Mouse (Mus musculus) neural tube, embryonic 12.5 days (tissue): ENCODE measurements around the gene Nr5a1. TPM values are rescaled to one million over a fixed set of nuclear protein-coding genes. Genes with fewer than 3 reads are reported as not detected.
A peak's percentile ranks its signal among the peaks of the same experiment; 100 is the strongest.

ENCODE experiments used
- ATAC-seq: fragments of 200-750 bp; cut with Nextera tagmentation; 2 replicates; pipeline ENCODE4 v1.8.0; 2017; ENCODE audit warnings: low read depth, mild to moderate bottlenecking, moderate TSS enrichment, moderate library complexity; ENCODE audit not compliant: low FRiP score
- H3K27ac ChIP-seq: fragments of 300-500 bp; sonication (generic); 2 replicates; pipeline ENCODE4 v1.5.1; 2016
- H3K27me3 ChIP-seq: fragments of 300-500 bp; sonication (generic); replicated peaks from 2 replicates; pipeline ENCODE4 v1.6.1; 2016; ENCODE audit warnings: mild to moderate bottlenecking
- H3K36me3 ChIP-seq: fragments of 300-500 bp; sonication (generic); 2 replicates; pipeline ENCODE4 v1.6.1; 2016; ENCODE audit warnings: mild to moderate bottlenecking
- H3K4me1 ChIP-seq: fragments of 300-500 bp; sonication (generic); 2 replicates; pipeline ENCODE4 v1.6.1; 2016
- H3K4me2 ChIP-seq: fragments of 300-500 bp; sonication (generic); replicated peaks from 2 replicates; pipeline ENCODE4 v1.6.1; 2016; ENCODE audit warnings: mild to moderate bottlenecking
- H3K4me3 ChIP-seq: fragments of 300-500 bp; sonication (generic); 2 replicates; pipeline ENCODE4 v1.5.1; 2016
- H3K9ac ChIP-seq: fragments of 300-500 bp; sonication (generic); 2 replicates; pipeline ENCODE4 v1.6.1; 2016; ENCODE audit warnings: mild to moderate bottlenecking
- H3K9me3 ChIP-seq: fragments of 300-500 bp; sonication (generic); 2 replicates; pipeline ENCODE4 v1.6.1; 2016; ENCODE audit warnings: mild to moderate bottlenecking
- WGBS: fragments of 180-500 bp; shearing (Covaris S2); methylation state at CpG from one replicate; pipeline ENCODE4 v1.1.7; 2016; 5-methylcytosine and 5-hydroxymethylcytosine counted together
- polyA plus RNA-seq: library from polyadenylated mRNA; unstranded; fragments of >200 nt; fragmentation: Nextera tagmentation; extraction: Ambion mirVana; gene quantifications from 2 replicates; pipeline ENCODE4 v1.2.1, GENCODE M21; 2016

Gene Nr5a1
- polyA plus RNA-seq, 1 experiment from 2014 or later: 0.11 TPM

DNA sequence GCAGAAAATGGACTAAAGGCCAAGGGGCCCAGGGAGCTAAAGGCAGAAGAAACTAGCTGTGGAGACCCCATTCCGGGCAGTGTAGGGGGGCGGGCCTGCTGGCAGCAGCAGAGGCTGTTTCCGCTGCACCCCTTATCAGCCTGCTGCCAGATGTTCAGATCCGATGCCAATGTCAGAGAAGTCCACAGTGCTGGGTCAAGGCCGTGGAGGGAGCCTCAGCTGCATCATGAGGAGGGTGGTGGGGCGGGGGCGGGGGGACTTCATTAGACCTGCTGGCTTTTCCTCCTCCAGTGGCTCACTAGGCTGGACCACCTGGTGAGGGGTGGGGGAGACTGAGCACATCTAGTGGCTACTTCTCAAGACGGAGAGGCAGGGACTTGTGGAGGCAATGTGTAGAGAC lies 4.3 kb upstream of the Nr5a1 start:
- peaks cover 3% of the 10 kb centered on the region; the same call in 1 of the 2 replicates for H3K4me1 ChIP-seq
- no peak overlapping the region for H3K27ac ChIP-seq
- H3K4me2 ChIP-seq: no peak overlapping the region
- H3K9ac ChIP-seq: no peak overlapping the region
- peaks cover 7% of the 10 kb centered on the region for H3K27me3 ChIP-seq
- no peaks in the 10 kb centered on the region for H3K36me3 ChIP-seq
- H3K4me3 ChIP-seq: no peak overlapping the region
- H3K9me3 ChIP-seq: no peaks in the 10 kb centered on the region
- WGBS: 73% methylated on average over 8 of the region's 8 CpGs
- no peak for ATAC-seq

DNA sequence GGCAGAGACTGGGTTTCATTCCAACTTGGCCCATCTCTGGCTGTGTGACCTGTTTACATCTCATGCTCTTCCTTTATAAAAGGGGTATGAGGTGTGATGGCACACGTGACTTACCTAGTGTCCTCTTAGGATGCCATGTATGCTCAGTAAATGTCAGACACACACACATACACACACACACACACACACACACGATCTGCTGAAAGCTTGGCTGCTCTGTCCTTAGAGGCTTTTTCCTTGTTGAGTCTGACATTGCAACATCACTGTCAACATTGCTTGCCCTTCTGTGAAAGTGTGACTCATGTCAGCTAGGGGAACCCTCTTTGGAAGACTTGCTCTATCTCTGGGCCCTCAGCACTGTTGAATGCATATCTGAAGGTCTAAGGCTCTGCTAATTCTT lies 3.1 kb upstream of the Nr5a1 start:
- ATAC-seq: no peak
- Histone ChIP-seq H3K36me3 (no peaks in the 10 kb centered on the region), H3K9me3 (no peaks in the 10 kb centered on the region), H3K4me3 (no peak overlapping the region), H3K4me1 (peaks cover 3% of the 10 kb centered on the region; the same call in 1 of the 2 replicates), H3K4me2 (no peak overlapping the region), H3K27me3 (peaks cover 19% of the 10 kb centered on the region), H3K9ac (no peak overlapping the region), H3K27ac (no peak overlapping the region)
- WGBS: 86% methylated on average over 2 of the region's 2 CpGs

DNA sequence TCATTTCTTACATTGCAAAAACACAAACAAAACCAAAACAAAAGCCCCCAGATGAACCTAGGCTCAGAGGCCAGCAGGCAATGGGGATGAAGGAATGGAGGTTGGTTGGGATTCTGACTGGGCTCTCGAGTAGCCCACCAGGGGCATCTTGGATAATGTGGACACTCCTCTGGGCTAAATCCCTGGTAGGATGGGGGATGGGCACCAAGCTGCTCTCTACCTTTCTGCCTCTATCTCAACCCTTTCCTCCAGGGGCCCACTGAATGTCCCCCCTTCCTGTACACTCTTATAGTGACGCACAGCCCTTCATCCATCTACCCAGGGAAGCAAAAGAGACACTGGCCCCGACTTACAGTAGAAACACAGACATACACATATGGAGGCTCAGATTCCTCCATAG lies 746 bp downstream of the Nr5a1 start:
- no peak overlapping the region for H3K4me3 ChIP-seq
- no peaks in the 10 kb centered on the region for H3K36me3 ChIP-seq
- H3K4me2 ChIP-seq: no peak overlapping the region
- WGBS: 71% methylated on average over 3 of the region's 3 CpGs
- ATAC-seq: no peak
- H3K9ac ChIP-seq: no peak overlapping the region
- peaks cover 26% of the 10 kb centered on the region for H3K4me1 ChIP-seq
- H3K9me3 ChIP-seq: no peaks in the 10 kb centered on the region
- H3K27ac ChIP-seq: no peak overlapping the region
- H3K27me3 ChIP-seq: peaks cover 58% of the 10 kb centered on the region

DNA sequence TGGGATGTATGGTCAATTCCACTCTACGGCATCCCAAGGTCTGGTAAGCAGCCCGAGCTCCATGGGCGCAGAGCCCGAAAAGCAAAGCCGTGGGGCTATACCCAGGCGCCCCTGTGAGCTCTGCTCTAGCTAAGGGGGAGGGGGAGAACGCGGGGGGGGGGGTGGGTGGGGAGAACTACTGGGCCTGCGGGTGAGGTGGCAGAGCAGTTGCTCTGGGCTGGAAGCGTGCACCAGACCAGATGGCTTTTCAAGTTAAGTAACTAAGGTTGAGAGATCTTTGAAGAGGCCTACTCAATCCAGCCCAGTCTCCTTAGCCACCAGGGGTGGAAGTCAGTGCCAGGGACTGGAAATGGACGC lies 1.6 kb downstream of the Nr5a1 start:
- Histone ChIP-seq H3K36me3 (no peaks in the 10 kb centered on the region), H3K27me3 (peaks cover 66% of the 10 kb centered on the region), H3K9ac (no peak overlapping the region), H3K4me1 (peaks cover 26% of the 10 kb centered on the region), H3K4me2 (no peak overlapping the region), H3K27ac (no peak overlapping the region), H3K9me3 (no peaks in the 10 kb centered on the region), H3K4me3 (no peak overlapping the region)
- no peak for ATAC-seq
- WGBS: 30% methylated on average over 10 of the region's 11 CpGs

DNA sequence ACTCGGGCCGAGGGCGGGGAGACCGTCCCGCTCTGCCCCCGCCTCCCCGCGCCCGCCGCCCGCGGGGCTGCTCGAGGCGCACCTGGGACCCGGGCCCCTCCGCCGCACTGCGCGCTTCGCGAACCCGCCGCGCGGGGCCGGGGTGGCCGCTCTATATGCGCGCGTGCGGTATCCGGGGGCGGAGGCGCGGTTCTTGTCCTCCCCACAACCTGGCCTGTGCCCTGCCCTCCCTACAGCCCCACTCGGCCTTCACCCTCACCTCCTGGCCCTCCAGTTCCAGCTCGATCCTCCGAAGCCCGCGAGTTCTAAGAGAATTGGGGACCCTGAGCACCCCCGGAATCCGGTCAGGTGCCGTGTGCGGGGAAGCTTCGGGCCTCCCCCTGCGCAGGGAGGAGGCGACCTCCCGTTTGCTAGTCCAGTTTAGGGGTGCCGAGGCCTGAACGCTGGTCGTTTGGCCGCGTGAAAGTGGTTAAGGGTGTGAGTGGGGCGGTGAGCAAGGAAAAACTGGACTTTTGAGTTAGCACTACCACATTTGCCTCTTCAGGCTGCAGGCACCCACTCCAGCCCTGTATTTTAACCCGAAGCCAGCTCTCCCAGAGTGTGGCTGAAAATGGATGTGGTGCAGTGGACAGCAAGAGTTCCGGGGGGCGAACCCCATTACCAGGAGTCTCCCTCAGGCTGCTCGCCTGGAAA lies 2.1 kb downstream of the Nr5a1 start:
- H3K27ac ChIP-seq: no peak overlapping the region
- no peak overlapping the region for H3K9ac ChIP-seq
- no peaks in the 10 kb centered on the region for H3K36me3 ChIP-seq
- peaks cover 71% of the 10 kb centered on the region for H3K27me3 ChIP-seq
- no peaks in the 10 kb centered on the region for H3K9me3 ChIP-seq
- H3K4me3 ChIP-seq: peak overlapping the region; percentile 27
- H3K4me2 ChIP-seq: peak overlapping the region; percentile 56
- 3% methylated on average over 58 of the region's 58 CpGs for WGBS
- ATAC-seq: peak; percentile 24; the same call in 1 of the 2 replicates
- peaks cover 26% of the 10 kb centered on the region for H3K4me1 ChIP-seq

DNA sequence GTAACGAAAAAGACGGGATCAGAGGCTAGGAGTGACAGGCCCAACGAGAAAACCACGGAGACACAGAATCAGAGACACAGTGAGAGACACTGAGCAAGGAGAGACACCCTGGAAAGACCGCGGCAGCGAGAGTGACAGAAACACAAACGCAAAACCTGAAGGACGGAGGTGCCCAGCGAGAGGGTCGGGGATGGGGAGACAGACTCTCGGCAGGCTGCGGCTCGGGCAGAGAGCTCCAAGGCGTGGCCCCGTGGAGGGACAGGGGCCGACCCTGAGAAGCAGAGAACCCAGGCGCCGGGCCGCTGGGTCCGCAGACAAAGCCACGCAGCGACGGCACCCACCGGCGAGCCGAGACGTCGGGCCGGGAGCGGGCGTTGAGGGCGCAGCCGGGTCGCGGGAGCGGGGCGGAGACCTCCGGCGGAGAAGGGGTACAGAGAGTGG lies 2.9 kb downstream of the Nr5a1 start:
- no peak overlapping the region for H3K27ac ChIP-seq
- 2% methylated on average over 40 of the region's 40 CpGs for WGBS
- ATAC-seq: no peak; the same call in 1 of the 2 replicates
- peak overlapping the region; percentile 56 for H3K4me2 ChIP-seq
- H3K9ac ChIP-seq: no peak overlapping the region
- no peaks in the 10 kb centered on the region for H3K36me3 ChIP-seq
- peaks cover 79% of the 10 kb centered on the region for H3K27me3 ChIP-seq
- H3K9me3 ChIP-seq: no peaks in the 10 kb centered on the region
- H3K4me3 ChIP-seq: peak overlapping the region; percentile 27
- H3K4me1 ChIP-seq: peaks cover 26% of the 10 kb centered on the region

DNA sequence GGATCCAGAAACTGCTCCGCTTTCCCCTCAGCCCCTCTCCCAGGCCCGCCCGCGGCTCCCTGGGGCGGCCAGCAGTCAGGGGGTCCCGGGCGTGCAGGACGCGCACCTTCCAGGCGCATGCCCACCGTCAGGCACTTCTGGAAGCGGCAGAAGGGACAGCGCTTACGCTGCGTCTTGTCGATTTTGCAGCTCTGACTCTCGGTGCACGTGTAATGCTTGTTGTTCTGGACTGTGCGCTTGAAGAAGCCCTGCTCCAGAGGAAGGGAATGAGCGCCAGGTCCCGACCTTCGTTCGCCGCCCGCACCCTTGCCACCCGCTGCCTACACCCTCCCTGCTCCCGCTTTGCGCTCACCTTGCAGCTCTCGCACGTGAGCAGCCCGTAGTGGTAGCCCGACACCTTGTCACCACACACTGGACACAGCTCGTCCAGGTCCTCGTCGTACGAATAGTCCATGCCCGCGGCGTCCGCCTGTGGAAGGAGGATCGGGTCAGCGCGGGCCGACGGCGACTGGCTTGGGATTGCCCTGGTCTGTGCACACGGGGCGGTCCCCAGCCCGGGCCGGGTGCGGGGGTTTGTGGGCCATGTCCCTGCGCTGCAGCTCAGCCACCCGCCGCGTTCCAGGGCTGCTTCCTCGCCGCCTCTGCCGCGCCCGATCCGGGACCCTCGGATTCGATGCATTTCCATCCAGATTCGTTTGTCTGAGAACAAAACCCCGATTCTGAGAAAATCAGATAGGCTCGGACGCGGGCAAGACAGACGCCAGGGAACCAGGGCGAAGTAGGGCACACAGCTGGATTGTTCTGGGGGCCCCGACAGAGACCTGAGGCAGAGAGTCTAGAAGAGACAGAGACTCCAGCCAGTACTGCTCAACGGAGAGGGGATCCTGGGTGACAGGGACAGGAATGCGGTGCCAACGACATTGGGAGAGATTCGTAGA lies 3.8 kb downstream of the Nr5a1 start:
- Histone ChIP-seq H3K36me3 (no peaks in the 10 kb centered on the region), H3K9ac (0 out of 2 replicates have a peak overlapping the region, but pooled peaks have one; percentile 33), H3K27ac (no peak overlapping the region), H3K4me2 (peak overlapping the region; percentile 55), H3K4me3 (peak overlapping the region; percentile 29), H3K27me3 (peaks cover 88% of the 10 kb centered on the region), H3K4me1 (peaks cover 26% of the 10 kb centered on the region), H3K9me3 (no peaks in the 10 kb centered on the region)
- under 1% methylated on average over 75 of the region's 75 CpGs for WGBS
- ATAC-seq: 0 out of 2 replicates have a peak, but pooled peaks have one; percentile 26

DNA sequence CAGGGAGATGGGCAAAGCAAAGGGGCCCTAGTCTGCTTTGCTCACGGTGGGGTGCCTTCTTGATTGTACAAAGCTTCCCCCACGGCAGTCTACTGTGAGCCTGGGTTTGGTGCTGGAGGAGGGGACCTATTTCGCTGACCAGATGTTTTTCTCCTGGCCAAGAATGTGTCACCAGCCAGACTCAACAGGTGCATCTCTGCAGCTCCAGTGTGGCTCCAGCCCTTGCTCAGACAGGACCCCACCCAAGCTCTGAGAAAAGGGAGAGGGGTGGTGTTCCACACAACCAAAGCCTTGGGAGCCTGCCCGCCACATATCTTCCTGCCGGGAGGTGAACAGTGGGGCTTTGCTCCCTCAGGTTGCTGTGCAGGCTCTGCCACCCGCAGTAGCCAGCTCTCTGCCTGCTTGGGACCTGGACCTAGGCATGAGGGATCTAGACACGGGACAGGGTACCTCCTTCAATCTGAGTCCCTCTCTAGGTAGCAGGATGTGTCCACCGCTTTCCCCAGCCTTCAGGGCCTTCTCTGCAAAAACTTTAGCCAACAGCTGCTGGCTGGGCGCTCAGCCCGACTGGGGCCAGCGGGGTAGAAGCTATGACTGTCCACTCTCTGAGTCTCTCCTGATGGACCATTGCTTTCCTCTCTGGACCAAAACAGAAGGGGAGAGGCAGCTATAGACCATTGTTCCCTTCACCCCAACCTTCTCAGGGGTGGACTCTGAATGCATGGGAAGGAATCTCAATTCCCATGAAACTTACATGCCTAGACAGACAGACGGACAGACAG lies 5.2 kb downstream of the Nr5a1 start:
- H3K9ac ChIP-seq: no peak overlapping the region
- peaks cover 26% of the 10 kb centered on the region for H3K4me1 ChIP-seq
- no peaks in the 10 kb centered on the region for H3K9me3 ChIP-seq
- WGBS: 28% methylated on average over 12 of the region's 12 CpGs
- no peaks in the 10 kb centered on the region for H3K36me3 ChIP-seq
- no peak overlapping the region for H3K4me3 ChIP-seq
- H3K27ac ChIP-seq: no peak overlapping the region
- no peak for ATAC-seq
- no peak overlapping the region for H3K4me2 ChIP-seq
- H3K27me3 ChIP-seq: peaks cover 86% of the 10 kb centered on the region

DNA sequence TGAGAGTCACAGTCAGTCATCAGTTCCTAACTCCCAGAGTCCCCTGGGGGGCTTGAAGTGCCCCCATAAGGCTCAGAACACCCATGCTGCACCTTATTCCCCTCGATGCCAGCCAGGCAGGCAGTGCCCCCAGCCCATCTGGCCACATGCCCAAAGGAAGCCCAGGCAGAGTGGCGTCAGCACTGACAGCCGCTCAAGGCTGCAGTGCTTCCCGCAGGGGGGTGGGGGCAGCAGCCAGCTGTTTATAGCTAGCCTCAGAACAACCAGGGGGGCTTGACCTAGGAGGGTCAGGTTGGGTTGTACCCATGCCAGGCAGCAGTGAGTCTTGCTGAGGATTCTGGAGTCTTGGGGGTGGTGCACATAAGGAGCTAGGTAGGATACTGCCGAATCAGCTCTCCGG lies 7.7 kb downstream of the Nr5a1 start:
- H3K9ac ChIP-seq: no peak overlapping the region
- 50% methylated on average over 6 of the region's 6 CpGs for WGBS

DNA sequence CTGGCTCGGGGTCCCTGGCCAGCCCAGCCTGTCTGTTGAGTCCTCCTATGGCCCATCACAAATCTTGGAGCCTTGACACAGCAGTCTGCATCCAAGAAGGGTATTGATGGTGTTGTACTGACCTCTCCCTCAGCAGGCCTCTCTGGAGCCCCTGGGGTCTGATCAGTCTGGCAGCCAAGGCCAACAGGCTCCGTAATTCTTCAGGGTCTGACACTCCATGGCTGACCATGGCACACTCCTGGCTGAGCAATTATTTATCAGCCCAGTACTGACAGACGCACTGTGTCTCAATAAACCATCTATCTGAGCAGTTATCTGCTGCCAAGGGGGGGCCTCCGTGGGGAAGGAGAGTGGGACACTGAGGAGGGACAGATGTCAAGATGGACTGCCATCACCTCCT lies 9.3 kb downstream of the Nr5a1 start:
- Histone ChIP-seq H3K27me3 (peaks cover 60% of the 10 kb centered on the region), H3K36me3 (no peaks in the 10 kb centered on the region), H3K4me1 (0 out of 2 replicates have a peak, but pooled peaks cover 6% of the 10 kb centered on the region), H3K4me3 (no peak overlapping the region), H3K27ac (no peak overlapping the region), H3K9ac (no peak overlapping the region), H3K4me2 (no peak overlapping the region), H3K9me3 (no peaks in the 10 kb centered on the region)
- no peak for ATAC-seq
- WGBS: 67% methylated on average over 4 of the region's 4 CpGs

More for the DNA sequence above, 7.7 kb downstream of the Nr5a1 start:
- no peak overlapping the region for H3K4me2 ChIP-seq
- H3K27me3 ChIP-seq: peaks cover 70% of the 10 kb centered on the region
- no peaks in the 10 kb centered on the region for H3K9me3 ChIP-seq
- no peak for ATAC-seq
- H3K4me3 ChIP-seq: no peak overlapping the region
- H3K27ac ChIP-seq: no peak overlapping the region
- peaks cover 20% of the 10 kb centered on the region for H3K4me1 ChIP-seq
- H3K36me3 ChIP-seq: no peaks in the 10 kb centered on the region

DNA sequence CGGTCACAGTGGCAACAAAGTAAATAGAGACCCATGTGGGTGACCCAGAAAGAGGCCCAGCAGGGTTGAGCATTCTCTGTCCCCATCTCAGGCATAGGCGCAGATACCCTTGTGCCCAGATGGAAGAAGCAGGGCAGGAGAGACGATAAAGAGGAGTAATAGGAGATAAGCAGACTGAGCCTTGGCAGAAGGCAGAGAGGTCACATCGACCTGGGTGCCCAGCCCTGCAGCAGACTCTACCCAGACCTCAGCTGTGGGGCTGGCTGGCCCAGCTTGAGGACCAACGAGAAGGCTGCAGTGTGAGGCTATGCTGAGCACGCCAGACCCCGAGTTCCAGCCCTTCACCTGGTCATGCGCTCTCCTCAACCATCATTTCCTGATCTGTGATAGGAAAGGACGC lies 10.0 kb downstream of the Nr5a1 start:
- ATAC-seq: no peak
- WGBS: 83% methylated on average over 9 of the region's 9 CpGs

DNA sequence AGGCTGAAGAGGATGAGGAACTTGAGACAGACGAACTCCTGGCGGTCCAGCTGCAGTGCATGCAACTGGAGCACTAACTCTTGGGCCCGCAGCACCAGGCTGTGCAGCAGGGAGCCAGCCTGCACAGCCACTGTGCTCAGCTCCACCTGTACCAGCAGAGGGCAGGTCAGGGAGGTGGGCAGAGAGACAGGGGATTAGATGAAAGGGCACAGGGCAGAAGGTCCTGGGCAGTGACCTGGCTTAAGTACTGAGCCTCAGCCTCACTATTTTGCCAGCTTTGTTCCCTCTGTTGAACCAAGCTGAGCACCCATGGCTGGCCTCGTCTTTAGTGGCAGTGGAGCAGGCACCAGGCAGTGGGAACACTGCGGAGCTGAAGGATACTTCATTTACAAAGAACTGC lies 14.2 kb downstream of the Nr5a1 start:
- peaks cover 17% of the 10 kb centered on the region for H3K4me1 ChIP-seq
- WGBS: 69% methylated on average over 5 of the region's 5 CpGs
- no peak overlapping the region for H3K4me3 ChIP-seq
- H3K9ac ChIP-seq: no peak overlapping the region
- H3K36me3 ChIP-seq: no peaks in the 10 kb centered on the region
- H3K27me3 ChIP-seq: peaks cover 20% of the 10 kb centered on the region
- no peak for ATAC-seq
- no peaks in the 10 kb centered on the region for H3K9me3 ChIP-seq
- H3K27ac ChIP-seq: no peak overlapping the region
- H3K4me2 ChIP-seq: no peak overlapping the region

More for the DNA sequence above, 10.0 kb downstream of the Nr5a1 start:
- no peak overlapping the region for H3K9ac ChIP-seq
- no peak overlapping the region for H3K27ac ChIP-seq
- no peak overlapping the region for H3K4me3 ChIP-seq
- H3K4me1 ChIP-seq: 0 out of 2 replicates have a peak, but pooled peaks cover 5% of the 10 kb centered on the region
- H3K27me3 ChIP-seq: peaks cover 56% of the 10 kb centered on the region
- no peaks in the 10 kb centered on the region for H3K9me3 ChIP-seq
- H3K4me2 ChIP-seq: no peak overlapping the region
- no peaks in the 10 kb centered on the region for H3K36me3 ChIP-seq
